Mouse (Mus musculus) CD4-positive, CD25-positive, alpha-beta regulatory T cell (primary cell): ENCODE measurements around the gene Smco4. TPM values are rescaled to one million over a fixed set of nuclear protein-coding genes. Genes with fewer than 3 reads are reported as not detected.

Experiments
- polyA plus RNA-seq: library from polyadenylated mRNA; unstranded; fragments of 100-300 nt; shearing (Covaris generic); gene quantifications from one replicate; pipeline ENCODE4 v1.2.1, GENCODE M21; 2017

Gene Smco4
- polyA plus RNA-seq, result 34.5 TPM

GRCm38 (mm10) chr9:15493235-15493924 is at the start of gene Smco4:
Gene Smco4 (plus strand): TSS chr9:15493432.

Other genes starting within 250 kb of the Smco4 start
- 67.1 TPM for gene Med17, start 213.5 kb upstream of the Smco4 start, polyA plus RNA-seq
- 73.1 TPM for gene Taf1d, start 187.2 kb upstream of the Smco4 start, polyA plus RNA-seq
- gene 4931406C07Rik, start 187.0 kb upstream of the Smco4 start, polyA plus RNA-seq, result 3.5 TPM
- gene Cep295, start 135.6 kb upstream of the Smco4 start, polyA plus RNA-seq, result 28.3 TPM
- not detected for gene Deup1, start 134.5 kb downstream of the Smco4 start, polyA plus RNA-seq
- 9.9 TPM for gene Slc36a4, start 216.3 kb downstream of the Smco4 start, polyA plus RNA-seq